Mouse (Mus musculus): ENCODE measurements at regions not wholly inside any gene's neighbourhood (a gene's known extent, or its start where the extent isn't known, plus 50 kb on each side); places are given as distances from the start of the nearest gene placed in this dataset.
A peak's percentile ranks its signal among the peaks of the same experiment; 100 is the strongest.
"Not testable (repeated sequence)": the region's sequence is repeated elsewhere in the genome, so short reads cannot be mapped to it uniquely, and the experiment has no call there.

DNA sequence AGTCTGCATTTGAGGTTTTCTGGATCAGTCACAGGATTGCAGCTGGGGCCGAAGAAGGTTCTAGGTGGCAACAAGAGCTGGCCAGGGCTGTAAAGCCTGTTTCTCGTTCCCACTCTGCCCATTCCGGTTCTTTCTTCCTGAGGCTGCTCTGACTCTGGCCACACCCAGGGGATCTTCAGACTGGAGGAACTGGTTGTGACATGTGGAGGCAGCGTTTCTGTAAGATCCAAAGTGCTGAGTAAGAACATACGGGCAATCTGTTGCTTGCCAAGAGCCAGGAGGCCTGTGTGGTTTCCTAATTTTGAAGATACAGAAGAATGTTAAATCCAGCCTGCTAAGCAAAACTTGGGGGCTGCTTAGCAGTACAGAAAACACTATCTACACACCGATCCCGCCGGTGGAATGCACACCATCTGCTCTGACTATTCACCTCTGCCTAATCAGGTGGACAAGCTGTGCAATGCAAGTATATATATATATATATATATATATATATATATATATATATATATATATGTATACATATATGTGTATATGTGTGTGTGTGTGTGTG is 99.3 kb upstream of the Bmp2k start:
- peak; percentile 97 for DNase-seq

DNA sequence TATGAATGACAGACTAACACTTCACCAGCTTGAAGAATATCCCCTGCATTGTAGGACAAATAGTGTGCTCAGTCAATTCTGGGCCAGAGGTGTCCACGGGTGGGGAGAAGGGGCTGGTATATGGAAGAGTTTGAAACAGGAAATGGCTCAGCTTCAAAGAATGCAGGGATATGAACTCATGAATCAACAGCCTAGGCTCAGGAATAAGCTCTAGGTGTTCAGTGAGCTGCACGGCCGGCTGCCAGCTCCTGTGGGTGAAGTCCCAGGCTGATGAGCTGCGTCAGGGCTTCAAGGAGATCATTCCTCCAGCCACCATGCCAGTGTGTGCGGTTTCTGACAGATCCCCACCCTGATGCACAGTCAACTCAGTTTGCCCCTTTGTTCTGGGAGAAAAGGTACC is 98.8 kb upstream of the Bmp2k start:
- DNase-seq = peak; percentile 85

DNA sequence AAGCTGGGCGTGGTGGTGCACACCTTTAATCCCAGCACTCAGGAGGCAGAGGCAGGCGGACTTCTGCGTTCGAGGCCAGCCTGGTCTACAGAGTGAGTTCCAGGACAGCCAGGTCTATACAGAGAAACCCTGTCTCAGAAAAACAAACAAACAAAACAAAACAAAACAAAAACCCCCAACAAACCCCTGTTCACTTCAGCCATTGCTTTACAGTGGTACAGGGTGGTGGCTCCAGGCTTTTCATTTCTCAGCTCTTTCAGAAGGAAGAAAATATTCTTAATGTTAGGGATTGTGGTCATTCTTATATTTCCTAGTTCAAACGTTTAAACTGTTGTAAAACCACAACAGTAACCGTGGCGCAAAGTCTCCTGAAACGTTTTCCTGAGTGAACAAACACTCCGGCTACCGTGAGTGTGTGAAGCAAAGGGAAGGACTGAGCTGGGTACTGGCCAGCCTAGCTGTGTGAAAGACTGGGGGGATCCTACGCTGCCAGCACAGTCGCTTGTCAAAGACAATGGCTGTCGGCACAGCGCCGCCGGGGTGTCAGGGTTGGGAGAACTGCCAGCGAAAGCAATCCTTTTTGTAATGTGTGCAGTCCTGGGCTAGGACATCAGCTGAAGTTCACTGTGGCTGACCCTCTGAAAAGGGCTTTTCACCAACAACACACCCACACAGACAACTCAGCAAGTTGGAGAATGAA is 91.8 kb upstream of the Bmp2k start:
- peak; percentile 93 for DNase-seq

DNA sequence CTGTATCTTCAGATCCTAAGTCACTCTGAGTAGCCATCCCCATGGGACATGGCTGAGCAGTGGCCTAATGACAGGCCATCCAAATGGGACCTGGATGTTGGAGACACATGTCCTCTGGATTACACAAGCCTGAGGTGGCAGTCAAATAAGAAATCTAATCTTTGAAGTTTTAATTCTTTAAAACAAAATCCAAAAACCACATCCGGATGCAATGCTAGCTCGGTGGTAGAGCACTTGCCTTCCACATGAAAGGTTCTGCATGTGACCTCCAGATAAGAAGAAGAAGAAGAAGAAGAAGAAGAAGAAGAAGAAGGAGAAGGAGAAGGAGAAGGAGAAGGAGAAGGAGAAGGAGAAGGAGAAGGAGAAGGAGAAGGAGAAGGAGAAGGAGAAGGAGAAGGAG is 89.1 kb upstream of the Bmp2k start:
- DNase-seq = not testable (repeated sequence)

DNA sequence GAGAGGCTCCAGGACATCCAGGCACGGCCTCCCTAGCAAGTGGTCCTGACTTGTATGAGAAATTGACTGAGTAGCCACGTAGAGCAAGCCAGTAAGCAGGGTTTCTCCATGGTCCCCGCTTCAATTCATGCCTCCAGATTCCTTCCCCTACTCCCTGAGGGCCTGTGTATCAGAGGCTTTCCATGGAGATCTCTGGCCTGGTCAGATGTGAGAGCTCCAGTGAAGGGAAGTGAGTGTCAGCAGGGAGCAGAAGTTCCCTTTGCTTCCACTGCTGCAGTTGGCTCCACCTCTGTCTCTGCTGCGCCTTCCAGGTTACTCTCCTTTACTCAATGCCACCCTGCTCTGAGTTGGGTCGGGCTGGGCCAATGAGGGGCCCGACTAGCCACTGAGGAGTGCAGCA is 88.3 kb upstream of the Bmp2k start:
- peak; percentile 94 for DNase-seq

DNA sequence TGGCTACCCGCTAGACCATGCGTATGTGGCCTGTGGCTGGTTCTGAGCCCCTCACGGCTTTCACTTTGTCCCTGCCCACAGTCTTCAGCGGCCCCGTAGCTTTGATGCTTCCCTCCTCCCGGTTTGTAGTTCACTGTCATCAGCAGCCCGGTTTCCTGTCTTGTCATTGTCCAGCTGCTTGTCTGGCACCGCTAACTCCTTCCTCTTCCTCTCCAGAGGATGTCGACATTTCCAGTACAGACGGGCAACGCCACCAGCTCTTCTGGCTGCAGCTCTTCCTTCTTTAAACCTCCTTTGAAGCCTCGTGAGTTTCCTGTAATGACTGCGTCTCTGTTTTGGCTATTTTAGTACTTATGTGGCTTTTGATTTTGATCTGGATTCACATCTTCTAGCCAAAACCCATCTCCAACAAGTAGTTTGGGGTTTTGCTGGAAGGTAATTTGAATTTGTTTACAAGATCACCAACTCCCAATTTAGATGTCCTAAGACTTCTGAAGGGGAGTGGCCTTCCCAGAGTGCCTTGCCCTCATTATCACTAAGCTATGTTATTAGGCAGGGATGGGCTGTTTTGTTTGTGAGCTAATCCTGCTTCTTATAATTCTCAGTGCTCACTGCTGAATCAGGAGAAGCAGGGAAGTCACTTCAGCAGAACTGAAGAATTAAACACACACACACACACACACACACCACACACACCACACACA is 85.8 kb upstream of the Bmp2k start:
- DNase-seq = peak; percentile 99

DNA sequence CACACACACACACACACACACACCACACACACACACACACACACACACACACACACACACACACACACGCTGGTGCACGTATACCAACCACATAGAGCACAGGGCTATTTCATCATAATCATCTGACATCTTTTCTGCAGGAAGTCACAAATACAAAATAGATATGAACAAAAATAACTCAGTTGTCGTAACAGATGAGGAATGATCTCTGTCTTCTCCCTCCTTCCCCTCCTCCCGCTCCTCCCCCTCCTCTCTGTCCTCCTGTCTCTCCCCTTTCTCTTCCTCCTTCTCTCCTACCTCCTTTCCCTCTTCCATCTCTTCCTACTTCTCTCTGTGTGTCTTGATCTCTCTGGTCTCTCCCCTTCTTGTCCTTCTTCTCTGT is 85.2 kb upstream of the Bmp2k start:
- no peak for DNase-seq

DNA sequence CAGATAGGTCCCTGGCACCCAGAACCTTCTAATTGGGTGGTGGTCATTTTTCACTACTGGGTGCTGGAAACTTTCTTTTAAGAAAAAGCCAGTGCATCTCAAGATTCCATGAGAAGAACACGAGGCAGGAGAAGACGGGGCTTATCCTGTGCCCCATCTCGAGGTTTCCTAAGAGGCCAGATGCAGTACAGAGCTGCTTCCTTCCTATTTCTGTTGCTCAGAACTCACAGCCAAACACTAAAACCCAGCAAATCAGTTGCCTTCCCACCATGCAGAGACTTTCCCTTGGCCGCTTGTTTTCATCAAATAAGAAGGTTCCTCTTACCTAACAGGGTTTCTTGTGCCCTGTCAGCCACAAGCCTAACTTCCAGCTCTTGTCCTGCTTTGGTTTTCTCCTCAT is 84.7 kb upstream of the Bmp2k start:
- DNase-seq = peak; percentile 94

DNA sequence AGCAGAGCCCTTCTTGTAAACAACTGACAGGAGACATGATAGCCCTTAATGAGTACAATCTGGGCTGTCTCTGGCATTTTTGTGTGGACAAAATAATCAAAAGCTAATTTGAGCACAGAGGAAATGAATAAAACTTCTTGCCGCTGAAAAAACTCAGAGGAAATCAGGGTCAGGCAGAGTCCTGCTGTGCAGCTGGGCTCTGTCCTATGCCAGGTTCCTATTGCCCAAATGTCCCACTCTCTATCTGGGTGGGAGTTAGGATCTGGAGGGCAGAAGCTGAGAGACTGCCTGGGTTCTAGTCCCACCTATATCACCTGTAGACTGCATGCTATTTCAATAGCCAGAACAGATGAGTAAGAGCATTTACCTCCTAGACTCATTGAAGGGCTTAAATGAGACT is 83.8 kb upstream of the Bmp2k start:
- no peak for DNase-seq

DNA sequence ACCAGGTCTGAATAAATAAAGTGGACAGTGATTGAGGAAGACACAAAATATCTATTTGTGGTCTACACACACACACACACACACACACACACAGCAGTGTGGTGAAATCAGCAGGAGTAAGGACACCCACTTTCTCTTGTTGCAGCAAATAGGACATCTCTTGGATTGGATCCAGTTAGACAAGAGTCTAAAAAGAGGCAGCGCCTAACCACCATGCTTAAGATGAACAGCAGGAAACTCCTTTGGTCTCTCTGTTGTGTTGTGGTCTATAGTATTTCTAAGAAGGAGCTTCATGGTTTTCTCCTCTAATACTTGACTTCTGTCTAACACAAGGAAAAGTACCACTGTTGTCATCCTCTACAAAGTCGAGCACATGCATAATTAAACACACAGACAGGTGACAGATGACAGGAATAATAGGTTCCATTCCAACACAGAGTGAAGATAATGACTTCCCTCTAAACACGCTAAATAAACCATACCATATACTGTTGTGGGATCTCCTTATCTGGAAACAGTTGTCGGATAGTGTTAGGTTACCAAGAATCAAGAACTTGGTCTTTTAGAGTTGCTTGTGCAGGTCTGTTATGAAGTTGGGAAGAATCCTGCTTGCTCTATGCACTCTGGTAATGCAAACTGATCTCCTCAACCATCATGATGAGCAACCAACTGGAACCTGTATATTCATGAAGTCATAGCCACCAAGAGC is 82.6 kb upstream of the Bmp2k start:
- no peak for DNase-seq

DNA sequence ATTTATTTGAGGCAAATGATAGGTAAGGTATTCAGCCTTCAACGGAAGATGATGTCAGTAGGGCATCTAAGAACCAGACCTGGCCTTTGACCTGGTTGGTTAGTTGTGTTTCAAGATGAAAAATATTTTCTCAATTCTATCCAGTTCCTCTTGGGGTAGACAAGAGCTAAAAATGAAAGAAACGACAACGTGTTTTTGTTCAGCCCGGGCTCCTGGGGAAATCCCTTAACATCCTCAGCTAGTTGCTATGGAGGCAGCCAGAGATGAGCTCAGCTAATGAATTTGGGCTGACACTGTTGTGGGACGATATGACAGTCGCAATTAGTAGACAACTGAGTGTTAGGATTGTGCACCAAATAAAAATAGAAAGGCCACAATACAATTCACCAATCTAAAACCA is 80.6 kb upstream of the Bmp2k start:
- DNase-seq = no peak

DNA sequence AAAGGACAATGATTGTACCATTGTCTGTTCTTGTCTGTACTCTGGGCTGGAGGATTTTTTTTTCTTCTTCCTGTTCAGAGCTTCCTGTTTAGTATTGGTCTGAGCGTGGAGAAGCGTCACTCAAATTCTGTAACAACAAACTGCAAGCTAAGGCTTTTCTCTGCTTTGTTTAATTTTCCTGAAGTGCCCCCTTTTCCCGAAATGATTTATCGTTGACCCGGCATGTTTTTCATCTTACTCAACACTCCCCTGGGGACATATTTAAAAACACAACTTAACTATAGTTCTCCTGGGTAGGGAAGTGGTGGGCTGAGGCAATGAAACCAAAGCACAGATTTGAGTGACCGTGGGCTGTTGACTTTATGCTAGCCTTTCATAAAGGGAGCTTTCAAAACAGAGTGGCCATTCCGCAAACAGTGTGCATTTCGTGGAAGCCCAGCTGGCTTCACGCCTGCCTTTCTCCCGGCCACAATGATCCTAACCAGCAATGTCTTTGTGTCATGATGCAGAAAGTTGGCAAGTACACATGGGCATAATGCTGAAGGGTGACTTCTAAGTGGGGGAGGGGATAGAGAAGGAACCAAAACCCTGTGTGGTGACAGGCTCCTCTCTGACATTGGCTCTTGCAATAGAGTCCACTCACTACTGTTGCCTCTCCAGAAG is 79.8 kb upstream of the Bmp2k start:
- DNase-seq = peak; percentile 92

DNA sequence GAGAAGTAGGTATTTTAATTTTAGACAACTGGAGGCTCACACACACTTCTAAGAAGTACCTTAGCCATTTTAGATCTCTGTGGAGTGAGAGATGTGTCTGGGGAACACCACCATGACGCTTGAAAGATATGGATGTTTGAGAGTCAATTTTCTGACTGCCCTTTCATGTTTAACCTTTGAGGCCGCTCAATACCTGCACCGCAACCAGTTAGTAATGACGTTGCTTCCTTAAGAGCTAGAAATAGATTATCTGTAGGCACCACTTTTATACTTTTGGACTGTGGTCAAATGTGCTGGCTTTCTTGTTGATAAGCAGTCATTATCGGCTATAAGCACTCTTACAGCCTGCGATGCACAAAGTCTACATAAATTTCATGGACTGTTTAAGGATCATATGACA is 78.3 kb upstream of the Bmp2k start:
- no peak for DNase-seq

DNA sequence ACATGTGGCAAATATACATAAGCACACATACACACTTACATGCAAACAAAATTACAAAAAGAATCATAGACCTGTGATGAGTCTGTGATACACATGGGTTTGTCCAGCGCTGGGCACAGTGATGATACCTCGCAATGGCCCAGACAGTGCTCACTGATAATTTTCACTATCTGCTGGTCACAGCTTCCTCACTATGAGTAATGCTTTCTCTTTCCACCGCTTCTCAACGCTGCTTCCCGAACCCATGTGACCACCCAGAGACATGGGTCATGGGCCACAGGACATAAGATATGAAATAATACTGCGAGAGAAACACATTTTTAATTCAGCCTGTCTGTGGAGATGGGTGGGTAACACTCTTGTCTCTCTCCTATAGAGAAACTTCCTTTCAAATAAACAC is 76.5 kb upstream of the Bmp2k start:
- DNase-seq = no peak

DNA sequence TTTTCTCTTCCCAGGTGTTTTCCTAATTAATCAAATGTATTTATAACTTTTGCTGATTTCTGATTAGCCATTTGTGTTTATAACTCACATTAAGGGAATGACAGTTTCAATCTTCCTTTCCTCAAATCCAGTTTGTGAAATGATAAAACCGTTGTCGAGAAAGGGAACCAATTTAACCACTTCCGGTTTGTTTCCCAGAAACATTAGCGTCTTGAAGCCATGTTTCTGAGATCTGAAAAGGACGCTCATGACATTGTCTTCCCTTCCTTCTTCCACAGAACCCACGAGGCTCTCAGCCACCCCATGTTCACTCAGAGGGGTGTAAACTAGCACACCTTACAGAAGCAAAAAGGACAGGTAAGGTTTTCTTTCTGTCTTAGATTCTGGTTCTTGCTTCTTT is 76.0 kb upstream of the Bmp2k start:
- DNase-seq = no peak

DNA sequence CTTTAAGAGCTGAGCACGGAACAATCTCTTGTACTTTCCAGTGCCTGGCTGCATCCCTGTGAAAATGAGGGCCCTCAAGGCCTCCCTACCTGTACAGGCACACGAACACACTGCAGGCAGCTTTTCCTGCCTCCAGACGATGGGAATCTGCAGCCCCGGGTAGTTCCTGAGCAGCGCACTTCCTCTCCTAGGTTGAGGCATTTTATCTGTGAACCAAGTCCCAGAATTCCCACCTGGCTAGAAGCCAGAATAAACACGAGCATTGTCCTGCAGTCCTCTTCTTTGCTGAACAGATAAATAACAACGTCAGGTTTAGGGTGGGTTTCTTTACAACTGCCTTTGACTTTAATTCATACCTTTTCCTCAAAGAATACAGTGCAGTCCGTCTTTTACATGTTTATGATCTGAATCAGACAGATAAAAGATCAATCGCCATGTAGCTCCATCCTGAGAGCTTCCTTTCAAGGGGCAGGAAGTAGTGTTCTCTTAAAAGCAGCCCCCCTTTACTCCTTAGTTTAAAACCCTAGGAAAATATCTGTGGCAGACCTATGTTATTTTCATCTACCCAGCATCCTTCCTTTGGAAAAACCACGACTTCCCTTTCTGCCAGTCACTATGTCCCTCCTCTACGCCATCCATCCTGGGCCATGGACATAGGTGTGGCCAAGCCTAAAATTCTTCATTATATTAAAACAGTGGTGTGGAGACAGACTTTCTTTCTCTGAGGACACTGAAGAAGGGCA is 75.3 kb upstream of the Bmp2k start:
- DNase-seq = peak; percentile 97

DNA sequence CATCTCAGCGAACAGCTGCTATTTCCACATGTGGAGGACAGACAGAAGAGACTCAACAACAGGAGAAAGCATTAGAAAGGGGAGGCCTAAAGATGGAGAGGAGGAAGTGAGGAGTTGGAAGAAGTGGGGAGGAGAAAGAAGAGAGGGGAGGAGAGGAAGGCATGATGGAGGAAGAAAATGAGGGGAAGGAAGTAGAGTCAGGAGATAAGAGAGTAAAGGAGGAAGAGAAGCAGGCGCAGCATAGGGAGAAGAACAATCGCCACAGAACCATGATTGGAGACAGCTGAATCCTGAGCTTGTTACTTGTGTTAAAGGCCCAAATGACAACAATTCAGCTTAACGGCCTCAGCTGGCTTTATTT is 74.8 kb upstream of the Bmp2k start:
- peak; percentile 87 for DNase-seq

DNA sequence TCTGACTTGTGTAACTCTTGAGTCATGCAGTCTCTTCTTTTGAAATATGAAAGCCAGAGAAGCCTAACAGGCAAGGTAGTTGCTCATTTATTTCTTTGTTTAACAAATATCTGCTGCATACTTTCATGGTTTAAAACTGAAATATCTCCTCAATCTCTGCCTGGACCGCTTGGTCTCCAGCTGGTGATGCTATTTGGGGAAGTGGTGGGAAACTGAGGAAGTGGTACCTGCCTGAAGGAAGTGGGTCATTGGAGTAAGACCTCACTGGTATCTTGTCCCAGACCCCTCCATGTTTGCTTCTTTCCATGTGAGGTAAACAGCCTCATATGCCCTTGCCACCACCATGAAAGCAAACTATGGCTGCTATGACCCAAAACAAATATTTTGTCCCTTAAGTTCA is 74.0 kb upstream of the Bmp2k start:
- peak; percentile 70 for DNase-seq

DNA sequence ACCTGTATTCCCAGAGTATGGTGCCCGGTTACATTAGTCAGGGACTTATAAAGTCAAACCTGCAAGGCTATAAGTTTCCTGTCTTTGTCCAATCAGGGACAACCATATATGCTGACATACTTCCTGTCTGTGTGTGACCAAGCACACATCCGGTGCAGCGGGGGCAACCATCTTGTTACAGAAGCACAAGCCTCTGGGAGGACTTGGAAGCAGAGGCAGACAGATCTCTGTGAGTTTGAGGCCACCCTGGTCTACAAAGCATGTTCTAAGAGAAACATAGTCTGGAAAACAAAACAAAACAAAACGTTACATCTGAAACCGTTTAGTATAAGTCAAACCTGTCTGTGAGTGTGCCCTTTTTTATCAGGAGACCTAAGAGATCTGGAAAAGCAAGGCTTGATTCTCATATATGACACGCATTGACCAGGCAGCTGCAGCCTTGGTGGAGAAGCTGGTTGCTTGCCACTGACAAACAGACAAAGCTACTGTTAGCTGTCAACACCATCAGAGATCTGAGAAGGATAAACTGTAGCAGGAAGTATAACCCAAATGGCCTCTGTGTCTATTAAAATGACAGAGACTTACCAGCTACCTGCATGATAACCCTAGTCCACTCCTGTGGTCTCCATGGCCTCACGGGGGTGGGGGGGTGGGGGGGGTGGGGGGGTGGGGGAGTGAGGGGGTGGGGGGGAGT is 72.6 kb upstream of the Bmp2k start:
- peak; percentile 76 for DNase-seq

DNA sequence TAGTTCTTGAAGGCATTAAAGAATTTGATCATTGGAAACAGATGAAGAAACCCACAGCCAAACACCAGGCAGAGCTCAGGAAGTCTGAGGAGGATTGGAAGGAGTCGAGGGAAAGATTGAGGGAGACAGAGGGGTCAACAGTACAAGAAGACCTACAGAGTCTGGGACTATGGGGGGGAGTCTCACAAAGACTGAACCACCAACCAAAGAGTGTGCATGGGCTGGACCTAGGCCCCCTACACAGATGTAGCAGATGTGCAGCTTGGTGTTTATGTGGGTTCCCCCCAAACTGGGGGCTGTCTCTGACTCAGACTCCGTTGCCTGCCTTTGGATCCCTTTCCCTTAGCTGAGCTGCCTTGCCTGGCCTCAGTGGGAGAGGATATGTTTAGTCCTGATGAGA is 71.5 kb upstream of the Bmp2k start:
- peak; percentile 53 for DNase-seq

DNA sequence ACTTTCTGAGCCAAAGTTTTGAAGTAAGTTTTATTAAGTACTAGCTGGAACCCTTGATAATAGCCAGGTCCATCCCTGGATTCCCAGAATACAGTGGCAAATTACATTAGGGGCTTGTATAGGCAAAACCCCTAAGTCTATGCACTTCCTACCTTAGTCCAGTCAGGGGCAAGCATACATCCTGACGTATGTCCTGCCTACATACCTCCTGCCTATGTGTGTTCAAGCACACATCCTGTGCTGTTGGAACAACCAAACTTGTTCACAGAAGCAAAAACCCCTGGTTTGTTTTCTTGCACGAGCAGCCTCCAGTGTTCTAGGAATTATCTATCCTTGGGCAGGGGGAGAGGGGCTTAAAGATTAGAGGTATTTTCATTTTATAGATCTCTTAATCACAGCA is 66.4 kb upstream of the Bmp2k start:
- no peak for DNase-seq

DNA sequence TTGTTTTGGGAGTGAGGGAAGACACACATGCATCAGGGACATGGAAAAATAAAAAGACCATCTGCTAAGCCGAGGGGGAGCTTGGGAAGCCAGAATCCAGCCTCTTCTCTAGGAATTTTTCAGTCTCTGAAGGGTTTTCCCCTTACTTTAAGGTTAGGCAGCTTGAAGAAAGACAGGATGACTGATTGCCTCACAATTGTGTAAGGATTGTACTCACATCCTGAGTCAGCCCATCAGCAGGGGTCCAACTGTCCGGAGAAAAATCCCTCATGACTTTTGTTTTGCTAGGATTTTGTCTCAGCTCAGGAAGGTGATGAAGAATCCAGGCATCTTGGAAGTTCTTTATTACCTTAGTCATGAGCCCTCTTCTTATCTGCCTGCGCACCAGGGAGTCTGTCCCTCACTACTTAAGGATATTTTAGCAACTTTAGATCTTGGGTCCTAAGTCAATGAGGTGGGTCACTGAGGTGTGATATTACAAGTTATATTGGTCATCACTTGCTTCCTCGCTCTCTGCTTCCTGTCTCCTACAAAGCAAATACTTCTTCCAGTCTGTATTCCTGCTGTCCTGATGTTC is 65.8 kb upstream of the Bmp2k start:
- DNase-seq = peak; percentile 57
